Mouse (Mus musculus): Measurements from ENCODE around the gene Chrm5. TPM values are rescaled to one million over a fixed set of nuclear protein-coding genes. Genes with fewer than 3 reads are reported as not detected.
"Not testable (repeated sequence)": the region's sequence is repeated elsewhere in the genome, so short reads cannot be mapped to it uniquely, and the experiment has no call there.

The Chrm5 gene
- total RNA-seq, 2 experiments from 2014 or later, result not detected

GRCm38 (mm10) chr2:112482533-112483333, 2.2 kb upstream of the Chrm5 start:
- ATAC-seq (replicated peaks; ENCODE audit: poor library complexity), result no peak

- peak; percentile 79 for ATAC-seq (replicated peaks; ENCODE audit: poor library complexity)
Observed at GRCm38 (mm10) chr2:112481564-112481963, 995 bp upstream of the Chrm5 start.

GRCm38 (mm10) chr2:112476554-112476953, 4.0 kb downstream of the Chrm5 start:
- no peak for ATAC-seq (replicated peaks; ENCODE audit: poor library complexity)

- ATAC-seq (replicated peaks; ENCODE audit: poor library complexity), result peak; percentile 60
Observed at GRCm38 (mm10) chr2:112474997-112475724, 5.4 kb downstream of the Chrm5 start.

- ATAC-seq (replicated peaks; ENCODE audit: poor library complexity), result no peak
Observed at GRCm38 (mm10) chr2:112472076-112472475, 8.5 kb downstream of the Chrm5 start.

GRCm38 (mm10) chr2:112470961-112471381, 9.6 kb downstream of the Chrm5 start:
- ATAC-seq (replicated peaks; ENCODE audit: poor library complexity), result no peak

- ATAC-seq (replicated peaks; ENCODE audit: poor library complexity), result no peak
Observed at GRCm38 (mm10) chr2:112469542-112469941, 11.0 kb downstream of the Chrm5 start.

GRCm38 (mm10) chr2:112460557-112460956, 20.0 kb downstream of the Chrm5 start:
- no peak for ATAC-seq (replicated peaks; ENCODE audit: poor library complexity)

GRCm38 (mm10) chr2:112454862-112455564, 25.6 kb downstream of the Chrm5 start, which contains the start of gene Emc7:
TSS of gene Emc7 (plus strand) at chr2:112454997.
- peak; percentile 98 for ATAC-seq (replicated peaks; ENCODE audit: poor library complexity)

GRCm38 (mm10) chr2:112454125-112454861, 26.3 kb downstream of the Chrm5 start:
- no peak for ATAC-seq (replicated peaks; ENCODE audit: poor library complexity)

- ATAC-seq (replicated peaks; ENCODE audit: poor library complexity), result not testable (repeated sequence)
Observed at GRCm38 (mm10) chr2:112452513-112452912, 28.1 kb downstream of the Chrm5 start.

- peak; percentile 67 for ATAC-seq (replicated peaks; ENCODE audit: poor library complexity)
Observed at GRCm38 (mm10) chr2:112449597-112450296, 30.8 kb downstream of the Chrm5 start.

GRCm38 (mm10) chr2:112448510-112449059, 32.0 kb downstream of the Chrm5 start:
- ATAC-seq (replicated peaks; ENCODE audit: poor library complexity), result peak; percentile 47

- ATAC-seq (replicated peaks; ENCODE audit: poor library complexity), result peak; percentile 79
Observed at GRCm38 (mm10) chr2:112448046-112448445, 32.5 kb downstream of the Chrm5 start.

GRCm38 (mm10) chr2:112445511-112445910, 35.1 kb downstream of the Chrm5 start:
- ATAC-seq (replicated peaks; ENCODE audit: poor library complexity), result no peak

GRCm38 (mm10) chr2:112443491-112443890, 37.1 kb downstream of the Chrm5 start:
- no peak for ATAC-seq (replicated peaks; ENCODE audit: poor library complexity)

- no peak for ATAC-seq (replicated peaks; ENCODE audit: poor library complexity)
Observed at GRCm38 (mm10) chr2:112437589-112437988, 43.0 kb downstream of the Chrm5 start.

- ATAC-seq (replicated peaks; ENCODE audit: poor library complexity), result no peak
Observed at GRCm38 (mm10) chr2:112436292-112436691, 44.3 kb downstream of the Chrm5 start.

- peak; percentile 79 for ATAC-seq (replicated peaks; ENCODE audit: poor library complexity)
Observed at GRCm38 (mm10) chr2:112433359-112433758, 47.2 kb downstream of the Chrm5 start.

- ATAC-seq (replicated peaks; ENCODE audit: poor library complexity), result no peak
Observed at GRCm38 (mm10) chr2:112432523-112432922, 48.0 kb downstream of the Chrm5 start.

All from megakaryocyte progenitor cell, adult 5-6 weeks (primary cell).